33 mouse cellular contexts compared by ENCODE assay signal in the genomic region with DNA sequence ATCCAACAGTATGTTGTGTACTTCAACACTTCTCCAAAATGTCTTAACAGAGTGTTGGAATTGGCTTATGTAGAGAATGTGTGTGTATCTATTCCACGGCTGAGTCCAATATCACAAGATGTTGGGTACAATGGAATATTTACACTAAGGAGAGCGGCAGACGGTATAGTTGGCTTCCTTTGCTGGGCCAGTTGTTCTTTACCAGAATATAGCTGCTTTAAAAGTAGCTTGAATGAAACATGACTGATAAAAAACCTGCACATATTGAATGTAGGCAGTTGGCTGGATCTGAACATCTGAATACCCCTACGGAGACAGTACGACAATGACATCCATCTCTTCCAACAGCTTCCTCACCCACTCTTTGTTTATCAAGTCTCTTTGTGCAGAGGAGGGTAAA. TPM values are rescaled to one million over a fixed set of nuclear protein-coding genes. Genes with fewer than 3 reads are reported as not detected.
DNase-seq lines count a peak whose midpoint lies in the region; ATAC-seq and TF ChIP-seq lines count a peak whose summit lies in the region.
"Had no signal": no experiment of that assay in that cellular context is flagged by ENCODE, and none has a peak within 500 bp of the region (broad histone marks: within the 10 kb centered on the region; RNA-seq: fewer than 3 reads in every experiment).

No protein-coding gene starts in this region.

- no peak for TF ChIP-seq CTCF in forebrain, postnatal 0 days (IDR thresholded peaks at IDR 0.05; ENCODE audit: low read depth)

- no peak overlapping the region for H3K4me2 ChIP-seq in forebrain, postnatal 0 days (ENCODE audit: low read depth)
- no peak overlapping the region for H3K4me2 ChIP-seq in forebrain, embryonic 12.5 days
- H3K4me2 ChIP-seq: heart, embryonic 13.5 days; hindbrain, embryonic 15.5 days; liver, embryonic 12.5 days; midbrain, embryonic 11.5 days; stomach, embryonic 15.5 days had no signal

- no peaks in the 10 kb centered on the region for H3K27me3 ChIP-seq in forebrain, postnatal 0 days (ENCODE audit: insufficient read depth, low read length)
- H3K27me3 ChIP-seq in forebrain, embryonic 12.5 days: no peaks in the 10 kb centered on the region
- H3K27me3 ChIP-seq: heart, embryonic 13.5 days; hindbrain, embryonic 15.5 days; liver, embryonic 12.5 days; stomach, embryonic 15.5 days had no signal

- H3K4me3 ChIP-seq in forebrain, postnatal 0 days (ENCODE audit: low read depth, low read length): no peak overlapping the region
- H3K4me3 ChIP-seq in forebrain, embryonic 12.5 days (replicated peaks): no peak overlapping the region
- H3K4me3 ChIP-seq: erythroblast, embryonic 14.5 days; gastrocnemius, adult 2 months; heart, embryonic 13.5 days; hindbrain, embryonic 10.5 days; hindbrain, embryonic 15.5 days; liver, embryonic 12.5 days; stomach, embryonic 15.5 days had no signal

- 75% methylated on average over 5 of the region's 5 CpGs for WGBS in forebrain, postnatal 0 days
- 94% methylated on average over 5 of the region's 5 CpGs for WGBS in forebrain, embryonic 12.5 days

- peak; percentile 72 for DNase-seq in forebrain, postnatal 0 days
- DNase-seq in layer of hippocampus, adult 11-12 months (ENCODE audit: low spot score): peak; percentile 21
- no peak for DNase-seq in layer of hippocampus, postnatal 36 days
- DNase-seq in right cerebral cortex, adult 18-20 months: peak; percentile 11
- DNase-seq in right cerebral cortex, postnatal 14 days: no peak
- DNase-seq in telencephalon, adult 2 months (ENCODE audit: low read depth, low spot score): peak; percentile 52
- DNase-seq in gastrocnemius, adult 8-10 months (ENCODE audit: low spot score in 2 of 2): no peak
- DNase-seq: adrenal gland, postnatal 25 days; cerebellum, adult 18-20 months; cerebellum, postnatal 14 days; gastrocnemius, adult 2 months; heart, postnatal 10 days; kidney, adult 11 months; kidney, postnatal 25 days; left cerebral cortex, postnatal 4 days; liver, postnatal 0 days; lung, postnatal 36 days; thymus, postnatal 14 days had no signal

- no peaks in the 10 kb centered on the region for H3K4me1 ChIP-seq in forebrain, postnatal 0 days (ENCODE audit: insufficient read depth)
- H3K4me1 ChIP-seq in forebrain, embryonic 12.5 days: no peaks in the 10 kb centered on the region
- H3K4me1 ChIP-seq: heart, embryonic 13.5 days; hindbrain, embryonic 15.5 days; stomach, embryonic 15.5 days had no signal

- no peak overlapping the region for H3K27ac ChIP-seq in forebrain, postnatal 0 days (ENCODE audit: low read depth, low read length)
- H3K27ac ChIP-seq in forebrain, embryonic 12.5 days: no peak overlapping the region
- H3K27ac ChIP-seq: gastrocnemius, adult 2 months; heart, embryonic 13.5 days; hindbrain, embryonic 10.5 days; hindbrain, embryonic 15.5 days; liver, embryonic 12.5 days; stomach, embryonic 15.5 days had no signal

- H3K9me3 ChIP-seq in forebrain, postnatal 0 days (ENCODE audit: low read length): no peaks in the 10 kb centered on the region
- H3K9me3 ChIP-seq in forebrain, embryonic 12.5 days: no peaks in the 10 kb centered on the region
- H3K9me3 ChIP-seq: heart, embryonic 13.5 days; hindbrain, embryonic 10.5 days; hindbrain, embryonic 15.5 days; liver, embryonic 12.5 days; stomach, embryonic 15.5 days had no signal

- ATAC-seq in forebrain, postnatal 0 days: peak; percentile 79
- no peak for ATAC-seq in forebrain, embryonic 12.5 days (ENCODE audit: low FRiP score)
- ATAC-seq: inflammation-experienced regulatory T-cells, adult 6 months; liver, embryonic 12.5 days; liver, postnatal 0 days; midbrain, embryonic 16.5 days had no signal

- no peak overlapping the region for H3K9ac ChIP-seq in forebrain, postnatal 0 days
- H3K9ac ChIP-seq in forebrain, embryonic 12.5 days: no peak overlapping the region
- H3K9ac ChIP-seq: heart, embryonic 13.5 days; hindbrain, embryonic 15.5 days; liver, embryonic 12.5 days; liver, postnatal 0 days; stomach, embryonic 15.5 days had no signal

- no peaks in the 10 kb centered on the region for H3K36me3 ChIP-seq in forebrain, postnatal 0 days (ENCODE audit: insufficient read depth)
- no peaks in the 10 kb centered on the region for H3K36me3 ChIP-seq in forebrain, embryonic 12.5 days (replicated peaks)
- H3K36me3 ChIP-seq: heart, embryonic 13.5 days; hindbrain, embryonic 10.5 days; hindbrain, embryonic 15.5 days; liver, embryonic 12.5 days; stomach, embryonic 15.5 days had no signal

RNA-seq across cellular contexts. Expression of gene Fmo4, which starts 5.5 kb away (rescaled TPM):
- total RNA-seq in forebrain, postnatal 0 days (2014; rRNA removed): 0.76 and 0.85 TPM in 2 replicates
- polyA plus RNA-seq in forebrain, postnatal 0 days (2015; fragmentation: Nextera tagmentation; extraction: Ambion mirVana): 0.09 and 0.17 TPM in 2 replicates
- polyA plus RNA-seq in forebrain, embryonic 12.5 days (2016; fragmentation: Nextera tagmentation; extraction: Ambion mirVana): 0.23 TPM in 1 of 2 replicates, not detected in the other
- total RNA-seq in layer of hippocampus, postnatal 36 days (2021): not detected
- under 1 TPM in 1 of 4 experiments, not detected in 3; 0.15 TPM for total RNA-seq in gastrocnemius, adult 8-10 months (2022)
- total RNA-seq: gastrocnemius, adult 2 months; heart, adult 8-10 months; left cerebral cortex, adult 18-20 months; left cerebral cortex, postnatal 4 days; megakaryocyte, adult 5-6 weeks; MEL; neutrophil, adult 5-6 weeks had no signal
- polyA plus RNA-seq: erythroblast, embryonic 14.5 days; inflammation-experienced regulatory T-cells, adult 6 months had no signal

RNA-seq across cellular contexts. Expression of gene Fmo1, which starts 47.1 kb away (rescaled TPM):
- total RNA-seq in forebrain, postnatal 0 days (2014; rRNA removed): 37.2 and 46.8 TPM in 2 replicates
- polyA plus RNA-seq in forebrain, postnatal 0 days (2015; fragmentation: Nextera tagmentation; extraction: Ambion mirVana): 28.1 and 33.2 TPM in 2 replicates
- polyA plus RNA-seq in forebrain, embryonic 12.5 days (2016; fragmentation: Nextera tagmentation; extraction: Ambion mirVana): 11.0 and 15.9 TPM in 2 replicates
- total RNA-seq in layer of hippocampus, postnatal 36 days (2021): 10 to 100 TPM; 11.5 to 12.7 TPM
- total RNA-seq in gastrocnemius, adult 8-10 months (2022): 10 to 100 TPM in 3 of 4 experiments, 1 to 10 TPM in 1; 5.5 to 16.6 (median 11.4) TPM
- total RNA-seq: megakaryocyte, adult 5-6 weeks; neutrophil, adult 5-6 weeks had no signal
- polyA plus RNA-seq: erythroblast, embryonic 14.5 days had no signal

Comparison
In these comparisons a context has a peak if more than half of its experiments do, and no peak if none do; other contexts are left out.
1. DNase-seq: peak in forebrain, postnatal 0 days (single experiment), layer of hippocampus, adult 11-12 months (single experiment), right cerebral cortex, adult 18-20 months (single experiment) and telencephalon, adult 2 months (single experiment); none in layer of hippocampus, postnatal 36 days (0 of 2), right cerebral cortex, postnatal 14 days (single experiment) and gastrocnemius, adult 8-10 months (0 of 2).